Mouse (Mus musculus) yolk sac, embryonic 10.5 days (tissue): ENCODE data around the gene Sys1.
A peak's percentile ranks its signal among the peaks of the same experiment; 100 is the strongest.

ENCODE experiments used
- DNase-seq: peaks from one replicate; pipeline ENCODE4 v3.0.0-alpha.2; 2017; ENCODE audit warnings: low spot score

Gene Sys1

GRCm38 (mm10) chr2:164453887-164454500, 2.8 kb upstream of the Sys1 start:
- DNase-seq, result no peak

DNA sequence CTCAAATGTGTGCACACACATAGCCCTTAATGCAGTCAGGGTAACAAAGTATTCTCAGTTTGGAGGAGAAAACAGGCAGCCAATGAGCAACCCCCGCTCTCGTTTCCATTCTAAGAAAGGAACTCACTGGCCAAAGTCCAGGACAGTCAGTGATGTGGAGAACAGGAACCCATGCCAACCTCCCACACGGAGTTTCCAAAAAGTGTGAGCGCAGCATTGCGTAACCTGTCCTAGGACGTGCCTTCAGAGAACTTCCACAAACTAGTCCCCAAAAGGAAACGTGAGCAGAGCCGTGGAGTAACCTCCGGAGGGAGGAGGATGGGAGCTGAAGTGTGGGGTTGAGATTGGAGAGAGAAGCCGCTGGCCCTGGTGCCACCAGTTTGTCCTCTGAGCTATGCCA, 1.9 kb upstream of the Sys1 start:
- peak; percentile 52 for DNase-seq

GRCm38 (mm10) chr2:164455421-164456190, 1.2 kb upstream of the Sys1 start:
- DNase-seq, result no peak

DNA sequence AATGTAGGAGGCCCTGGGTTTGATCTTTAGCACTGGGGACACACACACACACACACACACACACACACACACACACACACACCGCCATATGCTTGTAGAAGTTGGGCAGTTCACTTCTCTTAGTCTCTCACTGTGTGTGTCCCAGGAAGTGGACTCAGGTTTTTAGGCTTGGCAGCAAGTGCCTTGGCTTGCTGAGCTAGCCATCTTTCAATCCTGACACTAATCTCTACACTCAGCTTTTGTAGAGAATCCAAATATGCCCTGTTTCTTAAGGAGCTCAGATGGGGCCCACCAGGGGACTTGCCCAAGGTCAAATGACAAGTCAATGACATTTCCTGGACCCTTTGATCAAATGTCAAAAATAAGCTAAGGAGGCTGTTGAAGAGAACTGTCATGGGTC, 351 bp upstream of the Sys1 start:
- DNase-seq, result no peak

GRCm38 (mm10) chr2:164457942-164458341, 1.2 kb downstream of the Sys1 start:
- DNase-seq, result peak; percentile 77

- no peak for DNase-seq
These were observed 1.8 kb downstream of the Sys1 start for GRCm38 (mm10) chr2:164458535-164458934.

DNA sequence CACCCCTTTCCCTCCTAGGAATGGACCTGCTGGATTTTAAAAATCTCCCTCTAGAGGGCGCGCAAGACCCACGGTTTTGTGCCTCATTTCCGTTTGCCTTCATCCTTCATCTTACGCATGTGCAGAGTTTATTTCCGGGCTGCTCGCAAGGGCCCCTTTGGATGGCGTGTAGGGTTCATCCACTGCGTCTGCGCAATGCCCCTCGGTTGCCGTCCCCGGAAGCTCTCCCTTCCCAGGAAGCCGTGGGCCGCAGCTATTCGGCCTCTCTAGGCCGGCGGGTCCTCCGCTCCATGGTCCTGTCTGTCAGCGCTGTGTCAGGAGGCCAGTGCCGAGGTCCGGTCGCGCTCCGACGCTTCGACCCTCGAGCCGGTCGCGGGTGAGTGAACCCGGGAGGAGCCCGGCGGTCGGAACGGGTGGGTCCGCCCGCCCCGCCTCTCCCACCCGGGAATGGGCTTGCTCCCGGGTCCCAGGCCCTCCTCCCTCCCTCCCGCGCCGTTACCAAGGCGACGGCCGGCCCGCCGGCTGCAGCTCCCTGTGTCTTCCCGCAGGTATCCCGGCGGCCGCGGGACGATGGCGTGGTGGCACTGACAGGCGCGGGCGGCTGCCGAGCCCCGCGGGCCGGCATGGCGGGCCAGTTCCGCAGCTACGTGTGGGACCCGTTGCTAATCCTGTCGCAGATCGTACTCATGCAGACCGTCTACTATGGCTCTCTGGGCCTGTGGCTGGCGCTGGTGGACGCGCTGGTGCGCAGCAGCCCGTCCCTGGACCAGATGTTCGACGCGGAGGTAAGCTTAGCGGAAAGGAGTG, 4.2 kb downstream of the Sys1 start, which contains the start of gene Gm20458:
Gene Gm20458, plus strand, starts transcription at position 223 of the 807 bp plus-strand sequence.
- DNase-seq, result peak; percentile 96

GRCm38 (mm10) chr2:164465161-164465560, 8.4 kb downstream of the Sys1 start:
- no peak for DNase-seq

GRCm38 (mm10) chr2:164466787-164467186, 10.0 kb downstream of the Sys1 start:
- DNase-seq, result no peak

DNA sequence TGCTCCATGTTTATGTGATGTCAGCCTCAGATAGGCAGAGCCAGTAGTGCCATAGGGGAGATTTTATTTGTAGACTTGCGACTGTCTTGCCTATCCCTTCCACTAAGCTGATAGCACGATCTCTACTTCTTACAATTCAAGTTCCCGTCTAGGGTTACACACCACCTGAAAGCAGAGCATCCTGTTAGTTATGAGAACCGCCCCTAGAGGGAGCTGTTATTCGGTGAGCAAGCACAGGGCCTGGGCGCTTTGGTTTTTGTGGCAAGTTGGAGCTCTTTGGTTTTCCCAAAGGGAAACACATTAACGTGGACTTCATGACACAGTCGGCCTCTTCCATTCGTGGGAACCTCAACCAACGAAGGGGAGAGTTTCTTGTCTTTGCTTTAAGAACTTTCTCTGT, 13.5 kb downstream of the Sys1 start:
- peak; percentile 40 for DNase-seq

GRCm38 (mm10) chr2:164473624-164474023, 16.9 kb downstream of the Sys1 start, which contains the start of gene Trp53tg5:
TSS of gene Trp53tg5 (minus strand) at chr2:164473724.
- DNase-seq, result no peak

GRCm38 (mm10) chr2:164485681-164486257, 29.0 kb downstream of the Sys1 start, which contains the start of gene Dbndd2:
TSS of gene Dbndd2 (plus strand) at chr2:164486106.
- no peak for DNase-seq

DNA sequence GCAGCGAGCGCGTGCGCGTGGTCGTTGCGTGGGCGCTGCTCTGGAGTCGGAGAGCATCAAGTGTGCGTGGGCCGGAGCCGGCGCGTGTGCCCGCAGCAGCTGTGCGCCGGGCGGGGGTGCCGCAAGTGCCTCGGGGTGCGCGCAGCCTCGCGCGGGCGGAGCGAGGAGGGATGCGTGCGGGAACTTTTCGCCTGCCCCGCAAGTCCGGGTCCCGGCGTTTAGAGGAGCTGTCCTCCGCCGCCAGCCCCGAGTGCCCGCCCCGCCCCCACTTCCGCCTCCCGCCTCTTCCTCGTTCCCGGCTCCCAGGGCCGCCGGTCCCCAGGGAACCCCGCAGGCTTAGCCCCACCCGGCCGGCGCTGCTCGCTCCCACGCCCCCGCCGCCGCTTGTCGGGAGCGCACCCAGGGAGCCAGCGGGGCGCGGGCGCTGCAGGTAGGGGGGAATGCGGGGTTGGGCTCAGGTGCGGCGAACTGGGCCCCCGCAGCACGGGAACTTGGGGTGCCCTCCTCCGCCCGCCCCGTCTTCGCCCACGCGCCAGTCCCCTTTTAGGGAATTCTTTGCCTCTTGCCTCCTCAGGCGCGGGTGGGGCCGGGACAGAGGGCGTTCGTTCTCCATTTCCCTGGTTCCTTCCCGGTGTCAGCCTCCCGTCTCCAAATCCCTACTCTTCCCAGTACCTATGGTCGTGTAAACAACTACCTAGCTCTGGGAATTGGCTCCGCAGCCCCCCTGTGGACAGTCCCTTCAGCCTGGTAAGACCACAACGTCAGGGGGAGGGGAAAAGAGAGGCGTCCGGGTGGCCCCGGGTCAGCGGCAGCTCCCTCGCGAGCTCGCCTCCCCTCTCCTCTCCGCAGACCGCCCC, 29.7 kb downstream of the Sys1 start:
- peak; percentile 37 for DNase-seq

DNA sequence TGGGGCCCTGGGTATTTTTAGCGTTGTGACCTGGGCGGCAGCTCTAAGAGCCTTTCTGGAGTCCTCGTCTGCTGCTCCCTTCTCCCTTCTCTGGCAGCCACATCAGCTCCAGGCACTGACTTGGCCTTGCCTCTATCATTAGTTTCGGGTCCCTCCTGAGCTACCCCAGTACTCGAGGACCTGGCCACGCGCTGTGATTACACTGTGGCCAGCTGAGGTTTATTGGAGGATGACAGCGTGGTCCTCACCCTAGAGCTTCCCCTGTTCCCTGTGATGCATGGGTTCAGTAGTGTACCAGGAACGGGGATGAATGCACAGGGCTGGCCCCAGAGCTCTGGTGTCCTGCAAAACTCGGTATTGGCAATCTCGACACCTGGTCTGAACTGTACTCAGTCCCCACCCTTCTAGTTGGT, 30.4 kb downstream of the Sys1 start:
- no peak for DNase-seq

GRCm38 (mm10) chr2:164487812-164488211, 31.0 kb downstream of the Sys1 start:
- DNase-seq, result no peak

DNA sequence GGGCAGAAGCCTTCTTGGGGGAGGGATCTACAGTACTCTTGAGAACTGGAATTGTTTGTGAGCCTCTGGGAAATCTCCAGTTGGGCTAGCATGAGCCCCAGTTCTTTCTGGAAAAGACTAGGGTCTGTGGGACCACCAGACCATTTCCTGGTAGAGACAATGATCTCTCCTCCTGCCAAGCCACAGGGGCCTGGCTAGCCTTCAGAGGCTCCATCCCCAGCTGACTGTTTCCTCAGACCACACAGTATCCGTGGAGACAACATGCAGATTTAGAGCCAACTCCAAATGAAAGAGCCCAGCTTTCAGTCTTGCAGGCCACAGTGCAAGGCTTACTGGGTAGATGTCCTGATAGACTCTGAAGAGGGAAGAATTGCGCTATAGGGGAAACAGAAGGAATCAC, 37.4 kb downstream of the Sys1 start:
- DNase-seq, result no peak

- no peak for DNase-seq
These were observed 39.6 kb downstream of the Sys1 start for GRCm38 (mm10) chr2:164496331-164496730.

DNA sequence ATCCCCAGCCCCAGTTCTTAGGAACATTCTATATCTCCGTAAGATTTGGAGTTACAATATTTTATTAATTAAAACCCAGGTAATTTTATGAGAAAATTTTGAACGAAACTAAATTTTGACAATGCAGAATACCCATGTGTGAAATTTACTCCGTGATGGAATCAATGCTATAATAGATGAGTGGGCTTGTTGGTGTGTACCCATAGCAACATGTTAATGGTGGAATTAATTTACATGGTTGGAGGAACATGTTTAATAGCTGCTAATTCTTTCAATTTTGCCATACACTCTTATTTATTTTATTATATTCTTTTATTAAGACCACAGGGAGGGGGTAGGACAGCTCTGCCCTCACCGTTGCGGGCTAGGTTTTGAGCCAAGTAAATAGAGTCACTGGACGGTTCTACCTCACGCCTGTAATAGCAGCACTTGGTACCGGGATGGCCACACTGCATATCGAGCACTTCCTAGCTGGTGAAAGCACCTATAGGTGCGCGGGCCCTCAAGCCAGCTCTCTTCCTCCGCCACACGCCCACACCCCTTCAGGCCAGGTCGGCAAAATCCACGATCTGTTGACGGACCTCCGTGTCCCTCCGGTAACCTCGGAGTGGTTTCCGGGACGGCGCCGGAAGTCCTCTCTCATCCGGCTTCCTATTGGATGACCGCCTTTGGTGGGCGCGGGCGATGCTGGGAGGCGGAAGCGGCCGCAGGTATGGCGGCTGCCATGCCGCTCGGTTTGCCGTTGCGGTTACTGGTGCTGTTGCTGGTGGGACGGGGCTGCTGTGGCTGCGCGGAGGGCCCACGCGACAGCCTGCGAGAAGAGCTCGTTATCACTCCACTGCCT, 40.3 kb downstream of the Sys1 start, which contains the start of gene Pigt:
Gene Pigt, plus strand, starts transcription at position 674 of the 844 bp plus-strand sequence.
- peak; percentile 84 for DNase-seq

DNA sequence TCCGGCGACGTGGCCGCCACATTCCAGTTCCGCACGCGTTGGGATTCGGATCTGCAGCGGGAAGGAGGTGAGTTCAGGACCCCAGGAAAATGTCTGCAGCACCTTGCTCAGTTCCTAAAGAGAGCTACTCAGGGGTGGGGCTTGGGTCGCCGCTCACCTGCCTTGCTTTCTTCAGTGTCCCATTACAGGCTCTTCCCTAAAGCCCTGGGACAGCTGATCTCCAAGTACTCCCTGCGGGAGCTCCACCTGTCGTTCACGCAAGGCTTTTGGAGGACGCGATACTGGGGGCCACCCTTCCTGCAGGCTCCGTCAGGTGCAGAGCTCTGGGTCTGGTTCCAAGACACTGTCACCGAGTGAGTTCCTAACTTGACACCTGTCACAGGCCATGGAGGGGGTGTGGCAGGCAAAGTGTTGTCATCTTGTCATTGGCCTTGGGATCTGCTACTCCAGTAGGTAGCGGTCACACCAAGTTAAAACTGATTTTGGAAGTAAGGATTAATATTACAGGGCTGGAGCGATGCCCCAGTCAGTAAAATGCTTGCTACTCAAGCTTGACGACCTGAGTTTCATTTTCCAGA, 41.0 kb downstream of the Sys1 start:
- DNase-seq, result no peak

- no peak for DNase-seq
These were observed 42.6 kb downstream of the Sys1 start for GRCm38 (mm10) chr2:164499317-164499716.
